Mouse (Mus musculus) testis, adult 2 months (tissue): ENCODE measurements around the gene Serpind1.

Experiments
- CTCF ChIP-seq: fragments of 200-500 bp; IDR thresholded peaks from 2 replicates; pipeline ENCODE4 v1.5.1; 2012; ENCODE audit warnings: low read depth, mild to moderate bottlenecking, inconsistent platforms, low read length, moderate library complexity; ENCODE audit not compliant: control insufficient read depth, insufficient read depth, insufficient replicate concordance
- POLR2A ChIP-seq: fragments of 200-500 bp; IDR thresholded peaks from 2 replicates; pipeline ENCODE4 v1.6.1; 2012; ENCODE audit warnings: low read depth, mild to moderate bottlenecking, inconsistent platforms, low read length, moderate library complexity; ENCODE audit not compliant: control insufficient read depth

GRCm38 (mm10) chr16:17331116-17331515 is at the start of gene Serpind1:
- TF ChIP-seq CTCF (no peak), POLR2A (no peak)
